Mouse (Mus musculus) induced T-regulatory cell, adult 2 months (primary cell): ENCODE measurements around the gene Phf5a.

Source experiments
- DNase-seq: peaks from one replicate; pipeline ENCODE4 v3.0.0-alpha.2; 2012; ENCODE audit warnings: low read depth

Gene Phf5a

DNA sequence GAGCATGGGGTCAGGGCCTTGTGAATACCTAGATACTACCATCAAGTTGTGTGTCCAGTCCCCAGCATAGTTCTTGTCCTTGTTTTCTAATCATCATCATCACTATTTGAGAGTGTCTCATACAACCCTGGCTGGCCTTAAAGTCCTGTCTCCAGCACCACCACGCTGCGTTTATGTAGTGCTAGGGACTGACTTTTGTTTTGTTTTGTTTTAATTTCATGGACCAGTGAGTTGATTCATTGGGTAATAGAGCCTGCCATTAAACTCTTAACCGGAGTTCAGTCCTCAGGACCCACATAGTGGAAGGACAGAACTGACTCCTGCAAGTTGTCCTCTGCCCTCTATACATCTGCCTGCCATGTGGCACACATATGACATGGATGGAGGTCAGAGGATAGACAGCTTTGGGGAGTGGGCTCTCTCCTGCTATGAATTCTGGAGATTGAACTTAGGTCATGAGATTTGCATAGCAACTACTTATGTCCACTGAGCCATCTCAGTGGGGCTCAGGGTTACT, 13.8 kb upstream of the Phf5a start:
- no peak for DNase-seq

DNA sequence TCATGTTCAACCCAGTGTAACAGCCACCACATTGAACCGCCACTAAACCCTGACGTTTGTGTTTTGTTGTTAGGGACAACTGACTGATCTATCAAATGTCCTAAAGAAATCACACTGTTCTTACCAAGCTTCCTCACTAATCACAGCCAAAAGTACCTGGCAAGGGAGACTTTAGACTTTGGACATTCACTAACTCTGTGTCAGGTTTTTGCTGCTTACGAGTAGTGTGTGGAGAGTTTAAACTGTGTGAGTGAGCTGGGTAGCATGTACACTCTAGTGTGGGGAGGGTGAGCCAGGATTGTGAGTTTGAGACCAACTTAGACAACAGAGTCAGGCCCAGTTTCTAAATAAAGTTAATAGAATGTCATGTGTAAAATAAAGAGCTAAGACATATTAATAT, 10.6 kb upstream of the Phf5a start:
- DNase-seq = no peak

DNA sequence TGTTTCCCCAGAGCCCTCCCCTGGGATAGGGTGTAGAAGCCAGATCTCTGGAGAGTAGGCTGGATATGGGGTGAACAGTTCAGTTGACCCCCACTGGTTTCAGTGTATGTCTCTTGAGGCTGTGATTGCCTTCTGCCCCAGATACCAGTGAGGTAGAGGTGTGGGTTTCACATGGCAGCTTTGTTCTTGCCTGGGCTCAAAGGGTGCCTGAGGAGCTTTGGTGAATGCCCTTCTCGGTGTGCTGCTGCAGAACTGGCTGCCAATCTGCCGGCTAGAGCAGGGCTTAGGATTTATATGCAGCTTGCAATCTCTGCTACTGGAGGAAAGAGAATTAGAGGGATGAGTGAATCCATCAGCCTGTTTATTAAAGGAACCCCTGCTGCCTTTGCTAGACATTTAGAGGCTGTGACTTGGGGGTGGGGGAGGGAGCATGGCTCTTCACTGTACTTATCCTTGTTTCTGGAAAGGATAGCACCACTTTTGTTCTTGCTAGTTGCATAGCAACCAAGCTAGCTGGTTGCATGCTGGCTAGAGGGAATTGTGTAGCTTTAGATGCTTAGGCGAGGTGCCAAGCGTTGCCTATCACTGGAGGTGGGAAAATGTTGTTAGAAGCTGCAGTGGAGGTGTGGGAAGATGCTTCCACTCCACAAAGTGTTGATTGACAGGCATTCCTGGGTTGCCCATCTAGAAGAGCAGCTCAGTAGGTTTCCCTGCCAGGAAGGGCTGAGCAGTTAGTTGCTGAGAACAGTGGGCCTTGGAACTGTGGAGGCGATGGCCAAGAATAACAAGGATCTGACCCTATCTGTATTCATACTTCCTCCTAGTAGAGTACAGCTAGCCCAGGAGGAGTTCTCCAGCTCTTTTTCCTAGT, 8.1 kb upstream of the Phf5a start:
- no peak for DNase-seq

DNA sequence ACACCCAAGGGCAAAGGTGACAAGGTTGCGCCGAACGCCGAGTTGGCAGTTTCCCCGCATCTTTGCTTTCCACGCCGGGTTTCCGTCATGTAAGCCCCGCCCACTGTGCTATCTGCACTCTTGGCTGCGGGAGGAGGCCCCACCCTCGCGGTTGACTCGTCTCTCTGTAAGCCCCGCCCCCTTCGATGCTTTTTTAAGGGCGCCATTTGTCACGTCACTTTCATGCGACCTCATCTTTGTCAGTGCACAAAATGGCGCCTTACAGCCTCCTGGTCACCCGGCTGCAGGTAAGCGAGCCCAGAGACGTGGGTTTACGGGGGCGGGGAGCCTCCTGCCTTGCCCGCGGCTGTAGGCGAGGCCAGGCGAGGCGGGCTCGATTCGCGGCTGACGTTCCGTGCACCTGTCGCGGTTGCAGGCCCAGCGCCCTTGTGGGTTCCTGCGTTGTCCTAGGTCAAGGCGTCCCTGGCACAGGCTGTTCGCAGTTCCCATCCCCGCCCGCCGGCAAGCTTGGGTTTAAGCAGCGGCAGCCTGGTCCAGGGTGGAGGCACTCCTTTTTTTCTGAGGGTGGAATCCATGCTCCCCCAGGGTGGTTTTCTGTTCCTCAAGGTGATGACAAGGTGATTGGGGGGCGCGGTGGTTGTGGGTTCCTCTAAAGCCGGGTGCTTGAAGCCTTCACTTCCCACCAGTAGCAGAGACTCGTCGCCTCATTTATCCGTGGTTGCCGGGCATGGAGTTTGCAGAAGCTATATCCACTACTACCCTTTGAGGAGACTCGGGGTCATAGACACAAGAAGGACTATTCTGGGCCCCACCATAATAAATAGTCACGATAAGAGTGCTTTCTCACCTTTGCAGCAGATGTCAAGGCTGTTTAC, 788 bp upstream of the Phf5a start, which contains the start of gene Aco2:
Aco2 (plus strand) TSS at position 48 of the 875 bp plus-strand sequence.
- DNase-seq = peak; percentile 100

DNA sequence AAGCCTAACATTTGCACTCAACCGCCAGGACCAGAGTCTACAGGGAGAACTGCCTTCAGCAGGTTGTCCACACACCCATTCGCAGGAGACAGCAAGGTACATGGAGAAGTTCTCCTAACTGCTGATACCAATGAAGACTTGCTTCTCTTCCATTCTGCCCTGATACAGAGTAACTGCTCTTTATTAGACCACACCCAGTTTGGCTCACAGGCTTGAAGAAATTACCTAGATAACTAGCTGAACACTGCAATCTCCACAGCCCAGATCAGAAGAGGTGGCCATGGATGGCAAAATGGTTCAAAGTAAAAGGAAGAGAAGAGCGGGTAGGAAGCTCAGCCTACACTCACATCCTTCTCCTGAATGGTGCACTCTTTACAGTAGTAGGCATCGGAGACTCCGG, 1.7 kb downstream of the Phf5a start:
- no peak for DNase-seq

DNA sequence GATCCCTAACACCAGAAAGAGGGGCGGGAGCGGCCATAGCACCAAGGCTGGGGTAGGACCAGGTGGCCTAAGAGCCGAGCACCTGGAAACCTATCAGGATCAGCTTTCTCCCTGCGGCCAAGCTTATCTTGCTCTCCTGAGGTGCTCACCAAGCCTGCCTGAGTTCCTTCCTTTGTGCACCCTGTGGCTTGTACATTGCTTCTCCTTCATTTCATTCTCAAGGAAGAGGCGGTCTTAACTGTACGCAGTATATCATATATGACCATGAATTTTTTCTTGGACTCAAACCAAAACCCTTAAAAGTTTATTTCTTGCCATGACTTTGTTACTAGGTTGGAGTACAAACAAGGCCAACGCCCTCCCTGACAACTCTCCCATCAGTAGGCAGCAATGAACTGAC, 7.5 kb downstream of the Phf5a start:
- no peak for DNase-seq

DNA sequence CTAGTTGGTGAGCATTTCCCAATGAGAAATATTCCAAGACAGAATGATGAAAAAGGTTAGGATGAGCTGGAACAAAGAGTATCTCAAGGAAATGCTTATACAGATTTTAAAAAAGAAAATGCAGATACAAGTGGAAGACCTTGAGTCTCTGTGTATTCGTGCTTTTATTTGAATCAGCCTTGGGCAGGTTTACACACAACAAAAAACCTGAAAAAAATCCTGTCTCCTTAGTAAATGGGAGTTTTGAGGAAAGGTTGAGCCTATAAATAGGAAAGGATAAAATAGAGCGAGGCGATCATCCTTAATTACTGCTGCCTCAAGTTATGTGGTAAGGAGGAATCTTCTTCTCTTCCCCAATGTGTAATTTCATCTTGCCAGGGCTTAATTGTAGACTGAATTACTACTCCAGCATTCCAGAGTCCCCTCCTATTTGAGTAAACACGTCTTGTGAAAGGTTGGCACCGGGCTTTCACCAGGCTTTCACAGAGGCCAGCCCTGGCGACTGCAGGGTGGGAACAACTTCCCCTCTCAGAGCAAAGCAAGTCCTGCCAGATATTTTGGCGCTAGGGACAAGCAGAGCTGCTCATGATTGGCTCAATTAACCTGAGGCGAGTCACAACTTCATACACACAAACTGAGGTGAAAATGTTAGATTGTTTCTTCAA, 11.1 kb downstream of the Phf5a start:
- no peak for DNase-seq

DNA sequence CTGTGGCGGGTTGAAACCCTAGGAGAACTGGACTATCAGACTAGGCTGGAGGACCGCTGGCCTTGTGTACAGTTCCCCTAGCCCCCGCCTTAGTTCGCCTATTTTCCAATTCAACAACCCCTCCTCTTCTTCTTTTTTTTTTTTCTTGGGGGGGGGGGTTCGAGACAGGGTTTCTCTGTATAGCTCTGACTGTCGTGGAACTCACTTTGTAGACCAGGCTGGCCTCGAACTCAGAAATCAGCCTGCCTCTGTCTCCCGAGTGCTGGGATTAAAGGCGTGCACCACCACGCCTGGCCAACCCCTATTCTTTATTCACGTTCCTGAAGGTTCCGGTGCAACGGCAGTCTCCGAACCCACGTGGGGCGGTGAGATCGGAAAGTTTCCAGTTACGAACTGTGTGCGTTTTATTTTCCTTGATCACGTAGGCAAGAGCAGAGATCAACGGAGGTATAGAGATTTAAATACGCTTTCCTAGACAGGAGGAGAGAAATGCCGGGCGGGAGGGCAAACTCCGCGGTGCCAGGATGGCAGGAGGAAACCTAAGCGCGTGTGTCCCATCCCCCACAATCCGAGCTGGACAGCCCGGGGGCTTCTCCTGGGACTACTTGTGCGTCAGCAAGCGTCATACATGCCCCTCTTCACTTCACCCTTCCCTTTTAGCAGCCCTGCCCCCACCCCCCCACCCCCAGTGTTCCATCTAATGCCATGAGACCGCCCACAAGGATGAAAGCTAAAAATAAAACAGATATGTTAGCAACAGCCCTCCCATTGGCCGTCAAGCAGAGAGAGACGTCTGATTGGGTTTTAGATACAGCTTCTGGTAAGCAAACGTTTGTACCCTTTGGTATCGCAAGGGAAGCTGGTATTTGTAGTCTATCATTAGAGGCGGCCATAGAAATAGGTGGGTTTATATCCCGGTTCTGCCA, 12.1 kb downstream of the Phf5a start:
- DNase-seq = peak; percentile 95

DNA sequence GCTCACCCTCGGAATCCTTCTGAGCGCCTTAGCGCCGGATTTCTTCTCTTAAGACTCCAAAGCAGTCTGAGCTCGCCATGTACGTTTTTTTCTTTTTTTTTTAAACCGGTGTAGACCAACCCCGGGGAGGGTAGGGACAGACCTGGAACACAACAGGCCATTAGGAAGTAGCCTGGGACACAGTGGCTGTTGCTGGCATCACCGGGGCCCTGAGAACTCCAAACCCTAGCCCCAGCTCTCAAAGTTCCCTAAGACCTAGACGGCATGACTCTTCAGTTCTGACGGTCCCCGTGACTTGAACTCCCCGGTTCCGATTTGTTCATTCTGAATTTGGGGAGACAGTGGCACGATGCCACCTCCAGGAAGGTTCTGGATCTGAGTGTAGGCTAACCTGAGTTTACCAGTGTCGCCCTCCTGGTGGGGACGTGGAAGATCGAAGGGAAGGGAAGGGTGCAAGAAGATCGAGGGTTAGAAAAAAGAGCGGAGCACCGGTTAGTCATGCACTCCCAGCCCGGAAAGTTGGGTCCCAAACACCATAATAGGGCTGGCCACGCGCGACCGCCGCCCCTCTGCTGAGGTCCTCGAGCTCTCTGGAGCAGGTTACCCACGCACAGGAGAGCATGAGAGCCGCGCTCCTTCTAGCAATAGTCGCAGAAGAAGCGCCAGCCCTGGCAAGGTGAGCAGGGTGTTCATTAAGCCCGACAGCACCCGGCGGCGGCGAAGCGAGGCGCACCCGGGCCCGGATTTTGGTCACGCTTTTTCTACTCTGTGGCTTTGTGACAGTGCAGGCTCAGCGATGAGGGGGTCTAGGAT, 13.0 kb downstream of the Phf5a start, which contains the start of gene Tob2:
Tob2 (minus strand) TSS at position 280 of the 813 bp plus-strand sequence.
- peak; percentile 84 for DNase-seq

DNA sequence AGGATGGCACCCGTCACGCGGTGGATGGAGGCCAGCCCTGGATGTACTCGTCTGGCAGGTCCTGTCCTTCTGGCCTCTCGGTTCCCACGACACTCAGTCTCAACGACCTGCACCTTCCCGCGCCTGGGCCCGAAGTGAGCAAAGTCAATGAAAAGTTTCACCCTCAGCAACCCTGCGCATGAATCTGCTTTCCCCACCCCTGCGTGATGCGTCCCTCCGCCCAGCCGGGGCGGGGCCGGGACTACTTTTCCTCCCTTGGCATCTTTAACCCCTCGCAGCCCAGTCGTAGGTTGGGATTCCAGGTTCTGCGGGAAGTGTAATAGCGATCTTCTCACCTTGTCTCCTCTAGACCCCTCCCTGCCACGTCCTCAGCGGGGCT, 13.6 kb downstream of the Phf5a start:
- DNase-seq = peak; percentile 95

DNA sequence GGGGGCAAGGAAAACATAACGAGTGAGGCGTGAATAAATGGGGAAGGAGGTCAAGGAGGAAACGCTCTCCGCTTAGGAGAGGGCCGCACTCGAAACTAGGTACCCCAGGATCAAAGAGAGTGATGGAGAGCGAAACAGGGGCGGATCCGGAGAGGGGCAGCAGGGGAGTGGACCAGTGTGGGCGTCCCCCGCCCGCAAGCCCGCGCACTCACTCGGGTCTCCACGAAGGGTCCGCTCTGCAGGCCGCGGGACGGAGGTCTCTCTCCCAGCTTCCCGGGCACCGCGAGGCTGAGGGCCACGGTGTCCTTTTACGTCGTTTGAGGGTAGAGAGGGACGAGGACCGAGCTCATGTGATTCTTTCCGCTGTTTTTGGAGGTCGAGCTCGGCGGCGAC, 14.0 kb downstream of the Phf5a start:
- DNase-seq = no peak

DNA sequence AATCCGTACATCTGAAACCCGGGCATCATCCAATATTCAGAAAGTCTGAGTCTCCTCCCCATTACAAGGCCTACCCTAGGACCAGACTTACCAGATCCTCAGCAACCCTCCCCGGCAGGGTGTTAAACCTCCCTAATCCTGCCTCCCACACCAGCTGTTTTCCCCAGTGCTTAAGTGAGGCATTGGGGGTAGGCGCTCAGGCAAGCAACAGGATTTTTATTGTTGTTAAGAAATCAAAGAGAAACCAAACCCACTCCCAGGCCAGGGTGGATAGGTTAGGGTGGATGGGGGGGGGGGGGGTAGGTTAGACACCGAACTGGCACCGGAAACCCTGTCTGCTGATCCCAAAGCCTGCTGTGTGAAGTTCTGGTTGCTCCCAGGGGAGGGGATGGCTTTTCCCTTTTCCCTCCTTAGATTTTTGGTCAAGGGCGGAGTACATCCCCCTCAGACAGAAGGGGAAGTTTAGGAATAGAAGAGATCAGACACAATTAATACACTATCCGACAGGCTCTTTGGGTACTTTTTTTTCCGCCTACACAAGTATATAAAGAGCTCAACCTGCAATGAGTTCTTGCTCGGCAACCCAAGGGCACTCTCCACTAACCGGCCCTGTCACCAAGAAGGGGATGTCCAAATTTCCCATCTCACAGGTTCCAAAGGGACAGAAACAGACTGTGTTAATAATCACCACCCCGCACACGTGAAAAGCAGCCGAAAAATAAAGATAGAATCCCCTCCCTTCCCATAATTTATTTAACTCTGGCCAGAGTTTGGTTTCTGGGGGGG, 14.6 kb downstream of the Phf5a start:
- DNase-seq = peak; percentile 74

DNA sequence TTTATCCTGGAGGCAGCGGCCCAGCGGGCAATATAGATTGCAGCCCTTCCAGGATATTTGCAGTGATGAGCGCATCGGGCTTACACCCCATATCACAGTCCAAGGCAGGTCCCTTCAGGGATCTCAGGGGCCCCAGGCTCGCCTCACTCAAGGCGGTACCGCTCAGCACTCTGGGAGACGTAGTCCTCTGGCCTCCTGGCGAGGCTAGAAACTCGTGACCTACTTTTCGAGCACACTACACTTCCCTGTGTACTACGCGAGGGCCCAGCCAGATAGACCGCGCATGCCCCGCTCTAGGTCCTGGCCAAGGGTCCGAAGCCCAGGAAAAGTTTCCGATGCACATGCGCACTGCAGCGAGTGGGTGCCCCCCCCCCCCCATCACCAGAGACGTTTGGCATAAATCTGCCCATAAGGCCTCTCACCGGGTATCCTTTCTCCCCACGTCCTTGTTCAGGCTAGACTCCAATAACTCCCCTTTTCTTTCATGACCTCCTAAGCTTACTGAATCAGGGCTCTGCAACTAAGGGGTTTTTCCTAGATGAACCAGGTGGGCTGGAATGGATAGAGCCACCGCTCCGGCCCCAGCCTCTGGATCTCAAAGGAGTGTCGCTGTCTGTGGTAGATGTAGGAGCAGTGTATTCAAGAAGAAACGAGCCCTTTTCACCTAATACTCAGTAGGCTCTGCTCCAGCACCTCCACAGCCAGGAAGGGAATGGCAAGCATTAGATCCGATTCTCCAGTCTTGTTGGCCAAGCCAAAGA, 15.5 kb downstream of the Phf5a start:
- DNase-seq = peak; percentile 88

DNA sequence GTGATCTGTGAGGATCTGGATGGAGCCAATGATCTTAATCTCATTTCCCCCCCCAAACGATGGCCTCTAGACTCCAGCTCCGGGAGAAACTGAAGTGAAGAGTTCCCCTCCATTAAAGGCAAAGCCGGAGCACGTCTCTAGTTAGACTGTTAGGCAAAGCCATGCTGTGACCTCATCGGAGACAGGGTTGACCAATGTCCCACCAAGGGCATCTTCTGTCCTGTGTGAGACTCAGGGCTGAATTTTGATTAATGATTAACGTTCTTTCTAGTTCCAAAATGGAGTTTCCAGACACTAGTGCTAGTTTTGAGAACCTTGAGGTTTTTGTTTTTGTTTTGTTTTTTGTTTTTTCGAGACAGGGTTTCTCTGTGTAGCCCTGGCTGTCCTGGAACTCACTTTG, 18.6 kb downstream of the Phf5a start:
- DNase-seq = no peak

DNA sequence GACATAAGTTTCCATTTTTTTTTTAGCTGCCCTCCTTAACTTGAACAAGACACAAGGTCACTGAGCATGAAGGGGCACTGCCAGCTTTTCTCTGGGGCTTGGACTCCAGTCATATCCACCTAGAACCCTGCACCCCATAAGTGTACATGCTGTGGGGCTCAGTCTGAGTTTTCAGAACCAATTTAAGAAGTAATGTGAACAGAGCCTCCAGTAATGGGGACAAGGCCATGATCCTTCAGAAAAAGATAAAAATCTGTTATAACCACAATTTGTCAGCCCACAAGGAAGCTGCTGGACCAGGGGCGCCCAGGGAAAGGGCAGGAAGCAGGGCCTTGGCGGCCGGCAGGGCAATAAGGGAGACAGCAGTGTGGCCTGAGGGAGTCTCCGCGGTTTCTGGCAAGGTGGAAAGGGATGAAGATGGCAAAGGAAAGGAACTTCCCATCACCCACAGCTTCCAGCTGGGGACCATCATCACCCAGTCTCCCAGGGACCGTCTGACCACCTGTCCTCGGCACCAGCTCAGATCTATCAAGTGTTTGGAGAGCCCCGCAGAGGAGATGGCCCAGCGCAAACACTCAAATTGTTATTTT, 19.2 kb downstream of the Phf5a start:
- no peak for DNase-seq

DNA sequence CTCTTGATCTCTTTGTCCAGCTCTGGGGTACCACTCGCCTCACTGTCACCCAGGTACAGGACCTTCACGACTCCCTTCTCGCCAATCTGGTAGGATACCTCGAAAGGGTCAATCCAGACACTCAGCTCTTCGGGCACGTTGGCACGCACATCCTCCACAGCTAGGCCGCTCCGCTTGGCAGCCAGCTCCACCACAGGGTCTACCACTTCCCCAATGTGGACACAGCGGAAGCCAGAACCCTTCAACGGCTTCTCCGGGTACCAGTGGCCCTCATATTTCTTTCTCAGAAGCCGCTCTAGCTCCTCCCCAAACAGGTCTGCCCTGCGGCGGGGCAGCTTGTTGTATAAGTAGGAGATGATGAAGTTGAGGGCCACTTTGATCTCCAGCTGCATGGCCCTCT, 20.3 kb downstream of the Phf5a start:
- no peak for DNase-seq

DNA sequence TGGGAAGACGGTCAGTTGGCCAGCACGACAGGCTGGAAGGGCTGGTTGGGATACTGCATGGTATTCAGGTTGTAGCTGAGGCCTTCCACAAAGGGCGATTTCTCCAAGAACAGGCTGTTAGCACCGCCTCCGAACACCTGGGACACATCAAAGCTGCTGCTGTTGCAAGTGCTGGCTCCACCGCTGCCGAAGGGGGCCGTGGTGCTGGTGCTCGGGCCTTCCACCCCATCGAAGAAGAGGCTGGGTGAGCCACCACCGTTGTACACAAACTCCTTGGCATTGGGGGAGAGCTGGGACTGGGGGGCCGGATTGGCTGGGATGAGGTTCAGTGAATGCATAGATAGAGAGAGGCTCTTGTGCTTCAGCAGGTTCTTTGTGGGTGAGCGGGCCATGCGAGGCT, 21.0 kb downstream of the Phf5a start:
- no peak for DNase-seq

DNA sequence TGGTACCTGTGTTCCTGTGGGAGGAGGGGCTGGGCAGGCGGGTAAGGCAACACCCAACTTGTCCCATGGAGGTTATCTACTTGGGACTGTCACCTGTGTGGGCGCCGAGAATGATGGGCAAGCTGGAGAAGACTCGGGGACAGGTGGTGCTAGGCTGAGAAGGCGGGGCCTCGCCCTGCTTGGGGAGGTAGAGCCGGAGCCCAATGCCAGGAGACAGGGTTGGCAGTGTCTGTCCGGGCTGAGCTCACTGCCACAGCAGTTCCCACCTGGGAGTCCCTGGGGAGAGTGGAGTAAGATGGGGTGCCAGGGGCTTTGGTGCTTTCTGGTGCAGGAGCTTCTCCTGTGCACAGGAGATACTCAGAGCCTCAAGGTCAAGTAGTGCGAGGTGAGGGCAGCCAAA, 22.6 kb downstream of the Phf5a start:
- DNase-seq = no peak
